Mouse (Mus musculus): ENCODE data around the gene Vsnl1. TPM values are rescaled to one million over a fixed set of nuclear protein-coding genes. Genes with fewer than 3 reads are reported as not detected.

Vsnl1 gene
- total and polyA plus RNA-seq, 2 experiments, result not detected

DNA sequence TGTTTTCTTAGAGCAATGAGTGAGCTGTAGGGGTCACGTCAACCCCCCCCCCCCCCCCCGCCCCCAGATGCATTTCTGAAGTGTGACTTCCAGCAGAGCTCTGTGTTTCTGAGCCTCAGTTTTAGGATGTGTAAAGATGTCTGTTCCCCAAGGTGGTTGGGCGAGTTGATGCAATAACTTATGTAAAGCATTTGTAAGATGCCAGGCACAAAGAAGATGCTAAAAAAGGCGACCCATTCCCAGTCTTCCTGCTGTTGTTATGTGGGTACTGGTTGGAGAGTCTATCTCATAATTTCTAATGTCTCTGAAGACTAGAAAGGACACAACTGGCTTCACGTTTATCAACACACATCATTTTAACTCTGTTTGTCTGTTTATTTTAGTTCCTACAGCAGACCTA, 86.5 kb downstream of the Vsnl1 start:
- Histone ChIP-seq H3K36me3 (ENCODE audit: control insufficient read depth, insufficient read depth, low read length) (no peaks in the 10 kb centered on the region), H3K79me2 (ENCODE audit: control insufficient read depth, insufficient read depth, low read length) (no peaks in the 10 kb centered on the region), H3K4me3 (ENCODE audit: insufficient read depth, low read depth, low read length) (no peak overlapping the region), H3K27me3 (ENCODE audit: control insufficient read depth, insufficient read depth, low read length) (no peaks in the 10 kb centered on the region), H3K27ac (replicated peaks; ENCODE audit: insufficient read depth, low read depth, low read length) (no peak overlapping the region), H3K9ac (ENCODE audit: low read depth, low read length) (no peak overlapping the region), H3K4me1 (ENCODE audit: control insufficient read depth, insufficient read depth, low read length) (no peaks in the 10 kb centered on the region)
- no peak for TF ChIP-seq POLR2A (IDR thresholded peaks at IDR 0.05; ENCODE audit: extremely low read depth, insufficient read depth, low read length)
- no peak for TF ChIP-seq CTCF (IDR thresholded peaks at IDR 0.05; ENCODE audit: low read depth, low read length)
- WGBS, result 41% methylated on average over 5 of the region's 5 CpGs
- DNase-seq (ENCODE audit: extremely low read depth, low read depth, low spot score), result no peak

DNA sequence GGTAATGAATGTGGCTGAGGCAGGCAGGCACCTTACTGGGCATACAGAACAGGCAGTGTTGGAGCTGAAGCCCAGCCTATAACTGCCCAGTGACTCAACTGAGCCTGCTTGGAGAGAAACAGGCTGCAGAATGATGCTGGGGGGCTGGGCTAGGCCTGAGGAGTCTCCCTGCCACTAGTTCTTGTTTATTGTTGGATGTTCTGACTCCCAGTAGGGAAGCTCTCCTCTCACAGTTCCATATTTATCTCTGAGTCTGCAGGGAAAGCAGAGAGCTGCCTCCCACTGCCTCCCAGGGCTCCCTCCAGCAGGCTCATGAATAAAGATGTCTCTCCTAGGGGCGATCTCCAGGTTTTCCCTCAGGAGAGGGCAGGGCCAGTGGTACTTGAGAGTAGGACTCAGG, 88.0 kb downstream of the Vsnl1 start:
- no peak overlapping the region for H3K4me3 ChIP-seq (ENCODE audit: insufficient read depth, low read depth, low read length)
- TF ChIP-seq CTCF (IDR thresholded peaks at IDR 0.05; ENCODE audit: low read depth, low read length) (no peak), POLR2A (IDR thresholded peaks at IDR 0.05; ENCODE audit: extremely low read depth, insufficient read depth, low read length) (no peak)
- no peak overlapping the region for H3K27ac ChIP-seq (replicated peaks; ENCODE audit: insufficient read depth, low read depth, low read length)
- H3K36me3 ChIP-seq (ENCODE audit: control insufficient read depth, insufficient read depth, low read length), result no peaks in the 10 kb centered on the region
- 7% methylated on average over 1 of the region's 1 CpGs for WGBS
- H3K27me3 ChIP-seq (ENCODE audit: control insufficient read depth, insufficient read depth, low read length), result no peaks in the 10 kb centered on the region
- no peak overlapping the region for H3K9ac ChIP-seq (ENCODE audit: low read depth, low read length)
- no peak for DNase-seq (ENCODE audit: extremely low read depth, low read depth, low spot score)
- H3K4me1 ChIP-seq (ENCODE audit: control insufficient read depth, insufficient read depth, low read length), result no peaks in the 10 kb centered on the region
- no peaks in the 10 kb centered on the region for H3K79me2 ChIP-seq (ENCODE audit: control insufficient read depth, insufficient read depth, low read length)

DNA sequence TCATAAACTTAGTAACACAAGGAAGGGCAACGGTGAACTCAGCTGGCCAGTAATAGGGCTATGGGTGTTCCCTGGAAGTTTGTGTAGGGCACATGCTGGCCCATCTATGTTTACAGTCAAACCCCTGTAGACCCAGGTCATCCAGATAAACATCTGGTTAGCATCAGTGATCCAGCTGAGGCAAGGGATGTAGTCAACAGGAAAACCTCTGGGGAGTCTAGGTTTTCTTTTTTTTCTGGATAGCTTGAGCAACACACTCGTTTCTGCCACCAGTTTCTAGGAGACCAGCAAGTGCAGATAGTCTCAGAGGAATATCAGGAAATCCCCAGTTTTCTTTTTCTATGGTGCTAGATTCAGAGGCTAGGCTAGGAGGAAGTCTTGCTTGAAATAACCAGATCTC, 90.5 kb downstream of the Vsnl1 start:
- 69% methylated on average over 2 of the region's 2 CpGs for WGBS
- Histone ChIP-seq H3K4me1 (ENCODE audit: control insufficient read depth, insufficient read depth, low read length) (no peaks in the 10 kb centered on the region), H3K4me3 (ENCODE audit: insufficient read depth, low read depth, low read length) (no peak overlapping the region), H3K27ac (replicated peaks; ENCODE audit: insufficient read depth, low read depth, low read length) (no peak overlapping the region), H3K9ac (ENCODE audit: low read depth, low read length) (no peak overlapping the region), H3K79me2 (ENCODE audit: control insufficient read depth, insufficient read depth, low read length) (no peaks in the 10 kb centered on the region), H3K27me3 (ENCODE audit: control insufficient read depth, insufficient read depth, low read length) (no peaks in the 10 kb centered on the region), H3K36me3 (ENCODE audit: control insufficient read depth, insufficient read depth, low read length) (no peaks in the 10 kb centered on the region)
- no peak for DNase-seq (ENCODE audit: extremely low read depth, low read depth, low spot score)
- TF ChIP-seq CTCF (IDR thresholded peaks at IDR 0.05; ENCODE audit: low read depth, low read length) (no peak), POLR2A (IDR thresholded peaks at IDR 0.05; ENCODE audit: extremely low read depth, insufficient read depth, low read length) (no peak)

DNA sequence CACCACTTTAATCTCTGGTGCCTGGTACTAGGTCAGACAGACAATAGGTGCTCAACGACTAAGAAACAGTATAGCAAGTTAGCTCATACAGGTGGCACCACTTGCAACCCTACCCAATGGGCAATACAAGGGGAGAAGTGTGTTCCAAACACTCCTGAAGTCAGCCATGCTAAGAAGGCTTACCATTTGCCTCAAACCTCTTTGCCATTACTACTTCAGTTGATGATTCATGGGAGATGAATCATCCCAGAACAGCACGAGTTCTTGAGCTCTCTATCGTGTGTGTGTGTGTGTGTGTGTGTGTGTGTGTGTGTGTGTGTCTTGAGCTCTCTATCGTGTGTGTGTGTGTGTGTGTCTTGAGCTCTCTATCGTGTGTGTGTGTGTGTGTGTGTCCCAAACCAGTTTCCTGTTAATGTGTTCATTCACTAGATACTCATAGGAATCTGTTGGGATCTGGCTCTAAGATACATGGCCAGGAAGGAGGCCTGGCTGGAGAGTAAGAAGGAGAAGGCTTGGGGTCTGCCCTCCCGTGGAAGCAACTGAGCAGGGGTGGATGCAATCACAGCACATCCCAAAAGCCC, 94.3 kb downstream of the Vsnl1 start:
- Histone ChIP-seq H3K79me2 (ENCODE audit: control insufficient read depth, insufficient read depth, low read length) (no peaks in the 10 kb centered on the region), H3K27ac (replicated peaks; ENCODE audit: insufficient read depth, low read depth, low read length) (no peak overlapping the region), H3K27me3 (ENCODE audit: control insufficient read depth, insufficient read depth, low read length) (no peaks in the 10 kb centered on the region), H3K4me1 (ENCODE audit: control insufficient read depth, insufficient read depth, low read length) (no peaks in the 10 kb centered on the region), H3K4me3 (ENCODE audit: insufficient read depth, low read depth, low read length) (no peak overlapping the region), H3K9ac (ENCODE audit: low read depth, low read length) (no peak overlapping the region), H3K36me3 (ENCODE audit: control insufficient read depth, insufficient read depth, low read length) (no peaks in the 10 kb centered on the region)
- no peak for DNase-seq (ENCODE audit: extremely low read depth, low read depth, low spot score)
- no peak for TF ChIP-seq CTCF (IDR thresholded peaks at IDR 0.05; ENCODE audit: low read depth, low read length)
- TF ChIP-seq POLR2A (IDR thresholded peaks at IDR 0.05; ENCODE audit: extremely low read depth, insufficient read depth, low read length), result no peak
- WGBS, result 70% methylated on average over 6 of the region's 6 CpGs

DNA sequence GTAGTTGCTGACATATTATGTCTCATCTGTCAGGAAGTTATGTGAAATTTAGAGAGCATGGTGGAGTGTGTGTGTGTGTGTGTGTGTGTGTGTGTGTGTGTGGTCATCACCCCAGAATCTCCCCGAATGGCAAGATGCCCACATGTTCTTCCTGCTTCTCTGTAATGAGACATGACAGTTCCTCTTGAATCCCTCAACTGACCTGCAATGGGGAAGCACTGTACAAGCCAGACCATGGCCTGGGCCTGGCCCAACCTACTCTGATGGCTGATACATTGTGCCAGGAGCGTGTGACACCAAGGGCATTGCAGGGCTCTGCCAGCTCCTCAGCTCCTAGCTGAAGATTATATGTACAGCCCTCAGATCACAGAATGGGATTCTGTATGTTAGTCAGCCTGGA, 98.2 kb downstream of the Vsnl1 start:
- no peaks in the 10 kb centered on the region for H3K4me1 ChIP-seq (ENCODE audit: control insufficient read depth, insufficient read depth, low read length)
- no peaks in the 10 kb centered on the region for H3K27me3 ChIP-seq (ENCODE audit: control insufficient read depth, insufficient read depth, low read length)
- WGBS, result 94% methylated on average over 2 of the region's 2 CpGs
- H3K27ac ChIP-seq (replicated peaks; ENCODE audit: insufficient read depth, low read depth, low read length), result no peak overlapping the region
- no peak for DNase-seq (ENCODE audit: extremely low read depth, low read depth, low spot score)
- no peaks in the 10 kb centered on the region for H3K36me3 ChIP-seq (ENCODE audit: control insufficient read depth, insufficient read depth, low read length)
- TF ChIP-seq CTCF (IDR thresholded peaks at IDR 0.05; ENCODE audit: low read depth, low read length), result no peak
- H3K79me2 ChIP-seq (ENCODE audit: control insufficient read depth, insufficient read depth, low read length), result no peaks in the 10 kb centered on the region
- H3K4me3 ChIP-seq (ENCODE audit: insufficient read depth, low read depth, low read length), result no peak overlapping the region
- H3K9ac ChIP-seq (ENCODE audit: low read depth, low read length), result no peak overlapping the region

DNA sequence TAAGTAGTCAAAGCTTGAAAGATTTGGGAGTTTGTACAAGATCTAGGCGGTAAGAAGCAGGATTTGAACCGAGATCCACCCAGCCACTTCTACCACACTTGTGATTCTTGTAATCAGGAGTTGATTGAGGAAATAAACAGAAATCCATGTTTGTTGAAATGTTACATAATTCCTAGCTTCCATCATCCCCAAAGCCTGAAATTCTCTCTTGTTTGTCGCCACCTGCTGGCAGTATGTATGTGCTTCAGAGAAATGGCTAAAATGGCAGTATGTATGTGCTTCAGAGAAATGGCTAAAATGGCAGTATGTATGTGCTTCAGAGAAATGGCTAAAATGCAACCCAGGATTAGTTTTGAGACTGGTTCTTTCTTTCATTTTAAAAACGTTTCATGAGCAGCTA, 99.6 kb downstream of the Vsnl1 start:
- Histone ChIP-seq H3K4me1 (ENCODE audit: control insufficient read depth, insufficient read depth, low read length) (no peaks in the 10 kb centered on the region), H3K79me2 (ENCODE audit: control insufficient read depth, insufficient read depth, low read length) (no peaks in the 10 kb centered on the region), H3K27me3 (ENCODE audit: control insufficient read depth, insufficient read depth, low read length) (no peaks in the 10 kb centered on the region), H3K4me3 (ENCODE audit: insufficient read depth, low read depth, low read length) (no peak overlapping the region), H3K9ac (ENCODE audit: low read depth, low read length) (no peak overlapping the region), H3K36me3 (ENCODE audit: control insufficient read depth, insufficient read depth, low read length) (no peaks in the 10 kb centered on the region), H3K27ac (replicated peaks; ENCODE audit: insufficient read depth, low read depth, low read length) (no peak overlapping the region)
- WGBS, result 25% methylated on average over 4 of the region's 4 CpGs
- no peak for TF ChIP-seq POLR2A (IDR thresholded peaks at IDR 0.05; ENCODE audit: extremely low read depth, insufficient read depth, low read length)
- TF ChIP-seq CTCF (IDR thresholded peaks at IDR 0.05; ENCODE audit: low read depth, low read length), result peak; percentile 31; the same call in 1 of the 2 replicates
- peak; percentile 68 for DNase-seq (ENCODE audit: extremely low read depth, low read depth, low spot score)
